Mouse (Mus musculus) lung, adult 18-20 months (tissue): ENCODE results near the gene 4930550C14Rik.

ENCODE experiments used
- DNase-seq, 2 experiments: peaks; one replicate each; pipeline ENCODE4 v3.0.0; 2022; ENCODE audit warnings: mixed read lengths in 2 of 2

Gene 4930550C14Rik

GRCm38 (mm10) chr9:53402291-53402711, at the start of gene 4930550C14Rik:
Gene 4930550C14Rik (plus strand): TSS chr9:53402325.
- peak; percentile 63 to 75 for DNase-seq

- no peak for DNase-seq
These were observed 49.0 kb upstream of the 4930550C14Rik start for GRCm38 (mm10) chr9:53353161-53353560.

- DNase-seq, result peak; percentile 83 to 89
These were observed 45.6 kb upstream of the 4930550C14Rik start for GRCm38 (mm10) chr9:53356219-53357155.

GRCm38 (mm10) chr9:53371339-53371738, 30.8 kb upstream of the 4930550C14Rik start:
- DNase-seq, result no peak

GRCm38 (mm10) chr9:53375907-53376306, 26.2 kb upstream of the 4930550C14Rik start:
- DNase-seq, result peak; percentile 48 to 71

GRCm38 (mm10) chr9:53376820-53377219, 25.3 kb upstream of the 4930550C14Rik start:
- DNase-seq, result no peak

GRCm38 (mm10) chr9:53377597-53377996, 24.5 kb upstream of the 4930550C14Rik start:
- no peak for DNase-seq

- DNase-seq, result no peak
These were observed 24.0 kb upstream of the 4930550C14Rik start for GRCm38 (mm10) chr9:53378171-53378570.

GRCm38 (mm10) chr9:53380595-53380994, 21.5 kb upstream of the 4930550C14Rik start:
- DNase-seq, result no peak

- no peak for DNase-seq
These were observed 21.0 kb upstream of the 4930550C14Rik start for GRCm38 (mm10) chr9:53381113-53381615.

- peak; percentile 83 to 90 for DNase-seq
These were observed 17.9 kb upstream of the 4930550C14Rik start, which contains the start of gene Kdelc2 for GRCm38 (mm10) chr9:53383951-53384866. Gene Kdelc2 (plus strand): TSS chr9:53384025.

- DNase-seq, result no peak
These were observed 17.3 kb upstream of the 4930550C14Rik start for GRCm38 (mm10) chr9:53384873-53385272.

GRCm38 (mm10) chr9:53387431-53387830, 14.7 kb upstream of the 4930550C14Rik start:
- DNase-seq, result no peak

- DNase-seq, result peak; percentile 61 to 75
These were observed 13.0 kb upstream of the 4930550C14Rik start for GRCm38 (mm10) chr9:53389109-53389508.

GRCm38 (mm10) chr9:53390136-53390535, 12.0 kb upstream of the 4930550C14Rik start:
- DNase-seq, result no peak

- DNase-seq, result no peak
These were observed 4.3 kb upstream of the 4930550C14Rik start for GRCm38 (mm10) chr9:53397685-53398387.

GRCm38 (mm10) chr9:53398388-53398700, 3.8 kb upstream of the 4930550C14Rik start:
- DNase-seq, result peak; percentile 53 to 74

GRCm38 (mm10) chr9:53399537-53399936, 2.6 kb upstream of the 4930550C14Rik start:
- no peak for DNase-seq

- DNase-seq, result no peak
These were observed 1.4 kb upstream of the 4930550C14Rik start for GRCm38 (mm10) chr9:53400696-53401095.

- DNase-seq, result no peak
These were observed 979 bp upstream of the 4930550C14Rik start for GRCm38 (mm10) chr9:53401146-53401545.

- no peak for DNase-seq
These were observed 866 bp downstream of the 4930550C14Rik start for GRCm38 (mm10) chr9:53402991-53403390.

GRCm38 (mm10) chr9:53404050-53404752, 2.1 kb downstream of the 4930550C14Rik start:
- DNase-seq, result no peak
